Mouse (Mus musculus) lung, adult 2 months (tissue): ENCODE measurements around the gene Gtf3c6.

Source experiments
- CTCF ChIP-seq: fragments of 200-500 bp; IDR thresholded peaks from 2 replicates; pipeline ENCODE4 v1.5.1; 2011; ENCODE audit warnings: mild to moderate bottlenecking, low read length, control low read depth; ENCODE audit not compliant: insufficient read depth
- POLR2A ChIP-seq: fragments of 200-500 bp; IDR thresholded peaks from 2 replicates; pipeline ENCODE4 v1.6.1; 2011; ENCODE audit warnings: low read depth, mild to moderate bottlenecking, control low read depth, low read length, borderline replicate concordance; ENCODE audit errors: extremely low read depth

DNA sequence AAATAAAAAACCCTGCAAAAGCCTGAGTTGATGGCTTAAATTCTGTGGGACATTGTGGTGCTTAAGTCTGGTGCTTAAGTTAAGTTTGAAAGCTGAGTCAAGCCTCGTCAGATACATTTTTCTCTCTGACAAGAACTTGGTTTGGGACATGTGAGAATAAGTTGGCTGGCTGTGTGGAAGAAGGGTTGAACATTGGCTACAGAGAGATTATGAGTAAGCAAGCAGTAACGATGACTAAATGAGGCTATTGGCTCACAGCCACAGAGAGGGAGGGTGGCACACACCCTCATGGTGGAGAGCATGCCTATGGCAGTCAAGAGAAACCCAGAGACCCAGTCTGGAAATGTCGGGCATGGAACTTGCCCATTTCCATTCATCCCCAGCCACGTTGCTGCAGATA, 5.8 kb upstream of the Gtf3c6 start:
- no peak for TF ChIP-seq CTCF
- TF ChIP-seq POLR2A = no peak
